Mouse (Mus musculus) forebrain, embryonic 12.5 days (tissue): ENCODE results near the gene Letmd1. TPM values are rescaled to one million over a fixed set of nuclear protein-coding genes. Genes with fewer than 3 reads are reported as not detected.
A peak's percentile ranks its signal among the peaks of the same experiment; 100 is the strongest.
"Not testable (repeated sequence)": the region's sequence is repeated elsewhere in the genome, so short reads cannot be mapped to it uniquely, and the experiment has no call there.

Experiments used
- ATAC-seq: fragments of 200-750 bp; cut with Nextera tagmentation; 2 replicates; pipeline ENCODE4 v1.8.0; 2017; ENCODE audit warnings: moderate TSS enrichment; ENCODE audit not compliant: low FRiP score
- H3K27ac ChIP-seq: fragments of 300-500 bp; sonication (generic); 2 replicates; pipeline ENCODE4 v1.5.1; 2016; ENCODE audit warnings: mild to moderate bottlenecking
- H3K27me3 ChIP-seq: fragments of 300-500 bp; sonication (generic); 2 replicates; pipeline ENCODE4 v1.6.1; 2016; ENCODE audit warnings: mild to moderate bottlenecking
- H3K36me3 ChIP-seq: fragments of 300-500 bp; sonication (generic); replicated peaks from 2 replicates; pipeline ENCODE4 v1.6.1; 2016; ENCODE audit warnings: mild to moderate bottlenecking
- H3K4me1 ChIP-seq: fragments of 300-500 bp; sonication (generic); 2 replicates; pipeline ENCODE4 v1.6.1; 2016
- H3K4me2 ChIP-seq: fragments of 300-500 bp; sonication (generic); 2 replicates; pipeline ENCODE4 v1.6.1; 2016; ENCODE audit warnings: mild to moderate bottlenecking, moderate library complexity
- H3K4me3 ChIP-seq: fragments of 300-500 bp; sonication (generic); replicated peaks from 2 replicates; pipeline ENCODE4 v1.5.1; 2016; ENCODE audit warnings: mild to moderate bottlenecking
- H3K9ac ChIP-seq: fragments of 300-500 bp; sonication (generic); 2 replicates; pipeline ENCODE4 v1.6.1; 2016; ENCODE audit warnings: mild to moderate bottlenecking
- H3K9me3 ChIP-seq: fragments of 300-500 bp; sonication (generic); 2 replicates; pipeline ENCODE4 v1.6.1; 2016
- WGBS: fragments of 180-500 bp; shearing (Covaris S2); methylation state at CpG from one replicate; pipeline ENCODE4 v1.1.7; 2016; 5-methylcytosine and 5-hydroxymethylcytosine counted together
- polyA plus RNA-seq: library from polyadenylated mRNA; unstranded; fragments of >200 nt; fragmentation: Nextera tagmentation; extraction: Ambion mirVana; gene quantifications from 2 replicates; pipeline ENCODE4 v1.2.1, GENCODE M21; 2016

Gene Letmd1
- polyA plus RNA-seq, 1 experiment from 2014 or later = 41.9 TPM

- H3K4me2 ChIP-seq = no peak overlapping the region
- WGBS = 24% methylated on average over 7 of the region's 7 CpGs
- H3K27me3 ChIP-seq = no peaks in the 10 kb centered on the region
- no peak overlapping the region for H3K9ac ChIP-seq
- peaks cover 81% of the 10 kb centered on the region for H3K36me3 ChIP-seq
- ATAC-seq = no peak
- no peak overlapping the region for H3K4me3 ChIP-seq
- no peaks in the 10 kb centered on the region for H3K9me3 ChIP-seq
- peaks cover 31% of the 10 kb centered on the region for H3K4me1 ChIP-seq
- H3K27ac ChIP-seq = 0 out of 2 replicates have a peak overlapping the region, but pooled peaks have one; percentile 5
Measured at GRCm38 (mm10) chr15:100486450-100486849, 17.6 kb downstream of the Letmd1 start.

- no peak overlapping the region for H3K4me3 ChIP-seq
- H3K27me3 ChIP-seq = no peaks in the 10 kb centered on the region
- H3K9me3 ChIP-seq = no peaks in the 10 kb centered on the region
- peaks cover 35% of the 10 kb centered on the region for H3K4me1 ChIP-seq
- 93% methylated on average over 2 of the region's 2 CpGs for WGBS
- H3K9ac ChIP-seq = no peak overlapping the region
- ATAC-seq = no peak
- H3K36me3 ChIP-seq = peaks cover 75% of the 10 kb centered on the region
- H3K4me2 ChIP-seq = no peak overlapping the region
- no peak overlapping the region for H3K27ac ChIP-seq
Measured at GRCm38 (mm10) chr15:100487050-100487449, 18.2 kb downstream of the Letmd1 start.

- H3K4me3 ChIP-seq, ATAC-seq, H3K4me2 ChIP-seq, H3K9ac ChIP-seq, H3K27ac ChIP-seq, H3K27me3 ChIP-seq, H3K9me3 ChIP-seq: not testable (repeated sequence)
- 100% methylated on average over 1 of the region's 1 CpGs for WGBS
- peaks cover 63% of the 10 kb centered on the region for H3K36me3 ChIP-seq
- H3K4me1 ChIP-seq = peaks cover 47% of the 10 kb centered on the region
Measured at GRCm38 (mm10) chr15:100488297-100488696, 19.5 kb downstream of the Letmd1 start.

GRCm38 (mm10) chr15:100489263-100489662 lies 20.4 kb downstream of the Letmd1 start:
- Histone ChIP-seq H3K4me2 (no peak overlapping the region), H3K36me3 (peaks cover 53% of the 10 kb centered on the region), H3K27ac (no peak overlapping the region), H3K9ac (no peak overlapping the region), H3K27me3 (no peaks in the 10 kb centered on the region), H3K9me3 (no peaks in the 10 kb centered on the region), H3K4me3 (no peak overlapping the region), H3K4me1 (peaks cover 57% of the 10 kb centered on the region)
- 93% methylated on average over 15 of the region's 15 CpGs for WGBS
- no peak for ATAC-seq

GRCm38 (mm10) chr15:100491966-100492365 lies 23.1 kb downstream of the Letmd1 start:
- Histone ChIP-seq H3K4me2 (peak overlapping the region; percentile 79; the same call in 1 of the 2 replicates), H3K9me3 (no peaks in the 10 kb centered on the region), H3K4me3 (no peak overlapping the region), H3K9ac (peak overlapping the region; percentile 21; the same call in 1 of the 2 replicates), H3K4me1 (peaks cover 50% of the 10 kb centered on the region), H3K36me3 (peaks cover 26% of the 10 kb centered on the region), H3K27me3 (no peaks in the 10 kb centered on the region), H3K27ac (no peak overlapping the region)
- 77% methylated on average over 9 of the region's 9 CpGs for WGBS
- ATAC-seq = no peak

- Histone ChIP-seq H3K4me2 (peak overlapping the region; percentile 79), H3K27me3 (no peaks in the 10 kb centered on the region), H3K4me3 (peak overlapping the region; percentile 81), H3K9ac (peak overlapping the region; percentile 97), H3K36me3 (no peaks in the 10 kb centered on the region; the same call in 1 of the 2 replicates), H3K9me3 (no peaks in the 10 kb centered on the region), H3K27ac (peak overlapping the region; percentile 98), H3K4me1 (peaks cover 44% of the 10 kb centered on the region)
- peak; percentile 89 for ATAC-seq
- 1% methylated on average over 29 of the region's 29 CpGs for WGBS
Measured at GRCm38 (mm10) chr15:100494647-100495046, 25.8 kb downstream of the Letmd1 start.

- peak; percentile 98 for ATAC-seq
- no peaks in the 10 kb centered on the region for H3K27me3 ChIP-seq
- 0% methylated on average over 40 of the region's 40 CpGs for WGBS
- peak within 1 kb of the TSS; percentile 97 for H3K9ac ChIP-seq
- H3K4me2 ChIP-seq = peak within 1 kb of the TSS; percentile 79
- no peaks in the 10 kb centered on the region for H3K36me3 ChIP-seq
- no peaks in the 10 kb centered on the region for H3K9me3 ChIP-seq
- H3K27ac ChIP-seq = peak within 1 kb of the TSS; percentile 98
- H3K4me3 ChIP-seq = peak within 1 kb of the TSS; percentile 81
- peaks cover 40% of the 10 kb centered on the region for H3K4me1 ChIP-seq
Measured at GRCm38 (mm10) chr15:100495102-100495501, 26.3 kb downstream of the Letmd1 start, which contains the start of gene Csrnp2. Gene Csrnp2 (minus strand): TSS chr15:100495488.

GRCm38 (mm10) chr15:100499506-100499905 lies 30.7 kb downstream of the Letmd1 start:
- not testable (repeated sequence) for H3K4me3 ChIP-seq, H3K27me3 ChIP-seq, H3K9me3 ChIP-seq, ATAC-seq, H3K9ac ChIP-seq, H3K4me1 ChIP-seq, H3K27ac ChIP-seq, H3K4me2 ChIP-seq
- 91% methylated on average over 8 of the region's 8 CpGs for WGBS
- peaks cover 13% of the 10 kb centered on the region for H3K36me3 ChIP-seq

- ATAC-seq = no peak
- Histone ChIP-seq H3K4me1 (no peaks in the 10 kb centered on the region), H3K4me2 (no peak overlapping the region), H3K27ac (no peak overlapping the region), H3K4me3 (no peak overlapping the region), H3K27me3 (no peaks in the 10 kb centered on the region), H3K9ac (no peak overlapping the region), H3K9me3 (no peaks in the 10 kb centered on the region), H3K36me3 (peaks cover 74% of the 10 kb centered on the region)
- 90% methylated on average over 13 of the region's 13 CpGs for WGBS
Measured at GRCm38 (mm10) chr15:100508454-100509167, 39.8 kb downstream of the Letmd1 start.

- Histone ChIP-seq H3K4me1 (no peaks in the 10 kb centered on the region), H3K27ac (no peak overlapping the region), H3K27me3 (no peaks in the 10 kb centered on the region), H3K9ac (no peak overlapping the region), H3K9me3 (no peaks in the 10 kb centered on the region), H3K4me2 (no peak overlapping the region), H3K36me3 (peaks cover 76% of the 10 kb centered on the region), H3K4me3 (no peak overlapping the region)
- 97% methylated on average over 11 of the region's 11 CpGs for WGBS
- ATAC-seq = no peak
Measured at GRCm38 (mm10) chr15:100510072-100510471, 41.2 kb downstream of the Letmd1 start.

GRCm38 (mm10) chr15:100513387-100513786 lies 44.6 kb downstream of the Letmd1 start:
- 91% methylated on average over 4 of the region's 4 CpGs for WGBS
- no peak overlapping the region for H3K9ac ChIP-seq
- H3K9me3 ChIP-seq = no peaks in the 10 kb centered on the region
- no peak overlapping the region for H3K4me3 ChIP-seq
- H3K27ac ChIP-seq = no peak overlapping the region
- no peaks in the 10 kb centered on the region for H3K27me3 ChIP-seq
- no peaks in the 10 kb centered on the region for H3K4me1 ChIP-seq
- ATAC-seq = no peak
- no peak overlapping the region for H3K4me2 ChIP-seq
- peaks cover 82% of the 10 kb centered on the region for H3K36me3 ChIP-seq

GRCm38 (mm10) chr15:100515121-100515520 lies 46.3 kb downstream of the Letmd1 start:
- Histone ChIP-seq H3K4me3 (no peak overlapping the region), H3K36me3 (peaks cover 81% of the 10 kb centered on the region), H3K9ac (no peak overlapping the region), H3K27ac (no peak overlapping the region), H3K4me1 (no peaks in the 10 kb centered on the region), H3K9me3 (no peaks in the 10 kb centered on the region), H3K4me2 (no peak overlapping the region), H3K27me3 (no peaks in the 10 kb centered on the region)
- no peak for ATAC-seq
- WGBS = 82% methylated on average over 2 of the region's 2 CpGs

GRCm38 (mm10) chr15:100520306-100520705 lies 51.5 kb downstream of the Letmd1 start:
- H3K9me3 ChIP-seq = no peaks in the 10 kb centered on the region
- no peaks in the 10 kb centered on the region for H3K27me3 ChIP-seq
- no peak overlapping the region for H3K4me2 ChIP-seq
- 93% methylated on average over 14 of the region's 14 CpGs for WGBS
- no peak overlapping the region for H3K4me3 ChIP-seq
- H3K36me3 ChIP-seq = peaks cover 65% of the 10 kb centered on the region
- no peaks in the 10 kb centered on the region for H3K4me1 ChIP-seq
- ATAC-seq = no peak
- H3K9ac ChIP-seq = no peak overlapping the region
- H3K27ac ChIP-seq = no peak overlapping the region
